Mouse (Mus musculus) frontal cortex, postnatal 25 days (tissue): ENCODE results near the gene Fxr2.
"Not testable (repeated sequence)": the region's sequence is repeated elsewhere in the genome, so short reads cannot be mapped to it uniquely, and the experiment has no call there.

Experiments
- DNase-seq, 2 experiments: peaks; one replicate each; pipeline ENCODE4 v3.0.0; 2022; ENCODE audit warnings: low spot score in 2 of 2

The Fxr2 gene

GRCm38 (mm10) chr11:69609416-69609815 is 23.4 kb upstream of the Fxr2 start:
- no peak for DNase-seq

DNA sequence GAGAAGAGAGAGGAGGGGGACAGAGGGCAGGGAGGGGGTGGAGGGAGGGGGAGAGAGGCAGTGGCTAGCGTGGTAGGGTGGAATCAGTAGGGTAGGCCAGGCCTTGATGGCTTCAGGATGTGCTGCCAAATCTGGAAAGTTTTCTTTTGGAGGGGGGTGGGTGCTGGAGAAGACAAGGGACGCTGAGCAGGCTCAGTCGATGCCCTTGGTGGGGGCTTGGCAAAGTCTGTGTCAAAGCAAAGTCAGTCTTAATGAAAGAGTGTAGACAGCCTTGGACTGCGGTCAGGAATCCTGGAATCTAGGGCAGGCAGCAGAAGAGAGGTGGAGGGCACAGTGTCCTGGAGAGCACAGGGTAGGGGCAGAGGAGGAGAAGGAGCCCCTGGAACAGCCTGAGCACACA is 21.9 kb upstream of the Fxr2 start:
- no peak for DNase-seq

- DNase-seq: peak; percentile 59 to 75
Observed at GRCm38 (mm10) chr11:69613553-69614256, 19.1 kb upstream of the Fxr2 start.

GRCm38 (mm10) chr11:69614257-69614588 is 18.6 kb upstream of the Fxr2 start:
- DNase-seq: not testable (repeated sequence)

GRCm38 (mm10) chr11:69616781-69617180 is 16.0 kb upstream of the Fxr2 start:
- no peak for DNase-seq

- DNase-seq: no peak
Observed at GRCm38 (mm10) chr11:69617805-69618204, 15.0 kb upstream of the Fxr2 start, which contains the start of gene Shbg. Gene Shbg, minus strand, starts transcription at chr11:69617905.

GRCm38 (mm10) chr11:69620394-69621081 is 12.3 kb upstream of the Fxr2 start:
- DNase-seq: no peak

- no peak for DNase-seq
Observed at GRCm38 (mm10) chr11:69621571-69622268, 11.1 kb upstream of the Fxr2 start, which contains the start of gene Sat2. Gene Sat2, plus strand, starts transcription at chr11:69622024.

- DNase-seq: no peak
Observed at GRCm38 (mm10) chr11:69622406-69622805, 10.4 kb upstream of the Fxr2 start.

DNA sequence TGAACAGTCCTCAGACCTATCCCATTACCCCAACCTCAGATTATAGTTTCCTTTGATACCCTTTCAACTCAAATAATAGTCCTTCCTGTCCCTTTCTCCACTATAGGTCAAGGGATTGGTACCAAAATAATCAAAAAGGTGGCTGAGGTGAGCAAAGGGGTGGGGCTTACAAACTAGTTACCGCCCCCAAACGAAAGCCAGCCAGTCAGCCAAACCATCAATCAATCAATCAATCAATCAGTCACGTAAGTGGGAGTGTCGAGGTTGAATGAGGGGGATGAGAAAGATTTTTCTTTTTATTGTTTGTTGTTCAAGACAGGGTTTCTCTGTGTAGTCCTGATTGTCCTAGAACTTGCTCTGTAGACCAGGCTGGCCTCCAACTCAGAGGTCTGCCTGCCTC is 9.8 kb upstream of the Fxr2 start:
- DNase-seq: no peak

GRCm38 (mm10) chr11:69624339-69624738 is 8.5 kb upstream of the Fxr2 start:
- not testable (repeated sequence) for DNase-seq

DNA sequence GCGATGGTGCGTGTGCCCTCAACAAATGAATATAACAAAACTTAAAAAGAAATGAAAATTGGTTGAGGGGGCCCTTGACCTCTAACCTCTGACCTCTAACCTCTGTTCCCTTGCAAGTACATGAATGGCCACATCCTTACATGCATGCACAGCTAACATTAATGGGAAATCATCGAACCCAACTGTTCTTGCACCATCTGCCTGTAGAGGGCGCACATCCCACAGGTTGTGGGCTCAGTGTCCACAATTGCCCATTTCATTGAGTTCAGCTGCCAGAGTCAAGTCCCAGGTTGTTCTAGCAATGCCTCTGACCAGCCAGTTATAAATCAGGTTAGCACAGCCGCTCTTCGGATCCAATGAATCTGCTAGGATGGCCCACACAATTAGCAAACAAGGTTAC is 4.5 kb upstream of the Fxr2 start:
- peak; percentile 58 to 65 for DNase-seq

GRCm38 (mm10) chr11:69629802-69630201 is 3.0 kb upstream of the Fxr2 start:
- no peak for DNase-seq

GRCm38 (mm10) chr11:69633128-69633866 is 507 bp downstream of the Fxr2 start:
- peak in 1 of 2 experiments; percentile 12 for DNase-seq

GRCm38 (mm10) chr11:69635471-69635870 is 2.7 kb downstream of the Fxr2 start:
- no peak for DNase-seq

DNA sequence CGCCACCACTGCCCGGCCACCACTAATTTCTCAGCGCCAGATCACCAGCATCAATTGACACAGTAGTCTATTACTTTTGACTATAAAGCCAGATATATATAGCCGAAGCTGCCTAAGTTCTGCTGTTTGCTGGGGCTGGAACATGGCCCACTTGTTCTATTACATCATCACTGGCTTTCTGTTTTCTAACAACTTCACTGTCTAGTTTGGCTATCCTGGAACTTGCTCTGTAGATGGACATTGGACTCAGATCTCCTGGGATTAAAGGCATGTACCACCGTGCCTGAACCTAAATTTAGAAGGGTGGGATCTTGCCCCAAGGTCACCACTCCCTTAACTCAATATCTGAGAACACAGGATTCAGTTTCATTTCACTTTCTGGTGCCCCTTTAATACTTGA is 13.1 kb downstream of the Fxr2 start:
- no peak for DNase-seq

GRCm38 (mm10) chr11:69653399-69653798 is 20.6 kb downstream of the Fxr2 start:
- no peak for DNase-seq

GRCm38 (mm10) chr11:69654760-69655159 is 22.0 kb downstream of the Fxr2 start:
- DNase-seq: no peak

DNA sequence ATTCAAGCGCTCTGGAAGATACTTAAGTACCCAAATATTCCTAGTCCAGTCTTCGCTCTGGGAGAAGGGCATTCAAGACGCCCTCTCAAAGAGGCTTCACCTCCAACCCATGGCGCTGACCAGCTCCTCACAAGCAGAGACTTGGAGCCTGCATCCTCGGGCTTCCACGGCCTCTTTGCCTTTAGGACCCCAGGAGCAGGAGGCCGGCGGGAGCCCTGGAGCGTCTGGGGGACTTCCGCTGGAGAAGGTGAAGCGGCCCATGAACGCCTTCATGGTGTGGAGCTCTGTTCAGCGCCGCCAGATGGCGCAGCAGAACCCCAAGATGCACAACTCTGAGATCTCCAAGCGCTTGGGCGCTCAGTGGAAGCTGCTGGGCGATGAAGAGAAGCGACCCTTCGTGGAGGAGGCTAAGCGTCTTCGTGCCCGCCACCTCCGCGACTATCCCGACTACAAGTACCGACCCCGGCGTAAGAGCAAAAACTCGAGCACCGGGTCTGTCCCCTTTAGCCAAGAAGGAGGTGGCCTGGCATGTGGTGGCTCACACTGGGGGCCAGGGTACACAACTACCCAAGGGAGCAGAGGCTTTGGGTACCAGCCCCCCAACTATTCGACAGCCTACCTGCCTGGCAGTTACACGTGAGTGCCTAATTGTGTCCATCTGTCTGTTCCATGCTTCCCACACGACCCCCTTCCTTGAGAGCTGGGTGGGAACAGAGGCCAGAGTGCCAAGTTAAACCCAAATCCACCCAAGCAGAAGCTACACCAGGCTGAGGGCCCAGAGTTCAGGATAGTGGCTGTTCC is 22.7 kb downstream of the Fxr2 start, which contains the start of gene Sox15:
Sox15 (plus strand) TSS at position 51 of the 801 bp plus-strand sequence.
- DNase-seq: peak; percentile 61 to 63

DNA sequence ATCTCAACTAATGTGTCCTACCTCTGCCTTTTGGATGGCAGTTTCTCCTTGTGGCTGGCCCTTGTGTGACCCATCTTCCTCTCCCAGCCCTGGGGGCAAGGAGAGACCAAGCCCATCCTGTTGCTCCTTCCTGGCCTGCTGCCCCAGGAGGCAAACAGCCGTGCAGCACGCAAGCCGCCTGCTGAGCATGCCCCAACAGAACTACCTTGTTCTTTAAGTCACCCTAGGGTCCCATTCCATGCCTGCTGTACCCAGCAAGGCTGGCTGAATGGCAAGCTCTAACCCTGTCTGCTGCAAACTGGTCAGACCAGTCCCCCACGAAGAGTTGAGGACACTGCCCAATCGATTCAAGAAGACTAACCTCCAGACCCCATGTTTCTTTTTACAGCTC is 23.3 kb downstream of the Fxr2 start:
- no peak for DNase-seq
